Mouse (Mus musculus) megakaryocyte-erythroid progenitor cell, adult 5 weeks (primary cell): ENCODE measurements around the gene Rln3. TPM values are rescaled to one million over a fixed set of nuclear protein-coding genes. Genes with fewer than 3 reads are reported as not detected.

ENCODE experiments used
- polyA plus RNA-seq: library from polyadenylated mRNA; stranded (reverse); fragments of >175 nt; gene quantifications from 2 replicates; pipeline ENCODE4 v1.2.3, GENCODE M21; 2012

Rln3 gene
- polyA plus RNA-seq, result 0.18 TPM in 1 of 2 replicates, not detected in the other

DNA sequence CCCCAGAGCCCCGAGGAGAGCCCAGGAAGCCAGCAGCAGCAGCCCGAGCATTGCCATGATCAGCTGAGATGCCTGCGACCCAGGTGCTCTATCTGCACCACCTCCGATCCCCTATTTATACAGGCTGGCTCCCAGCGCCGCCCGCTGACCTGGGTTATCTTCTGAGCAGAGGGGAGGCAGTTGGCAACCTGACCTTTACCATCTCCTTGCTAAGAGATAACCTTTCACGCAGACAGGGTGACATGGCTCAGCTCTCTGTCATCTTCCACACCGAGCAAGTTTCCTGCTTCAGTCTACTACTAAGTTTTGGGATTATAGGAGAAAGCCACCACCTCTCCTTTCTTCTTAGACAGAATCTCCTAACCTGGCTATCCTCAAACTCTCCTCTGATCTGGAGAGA, at the start of gene Rln3:
TSS of gene Rln3 (minus strand) at position 101 of the 400 bp plus-strand sequence.

DNA sequence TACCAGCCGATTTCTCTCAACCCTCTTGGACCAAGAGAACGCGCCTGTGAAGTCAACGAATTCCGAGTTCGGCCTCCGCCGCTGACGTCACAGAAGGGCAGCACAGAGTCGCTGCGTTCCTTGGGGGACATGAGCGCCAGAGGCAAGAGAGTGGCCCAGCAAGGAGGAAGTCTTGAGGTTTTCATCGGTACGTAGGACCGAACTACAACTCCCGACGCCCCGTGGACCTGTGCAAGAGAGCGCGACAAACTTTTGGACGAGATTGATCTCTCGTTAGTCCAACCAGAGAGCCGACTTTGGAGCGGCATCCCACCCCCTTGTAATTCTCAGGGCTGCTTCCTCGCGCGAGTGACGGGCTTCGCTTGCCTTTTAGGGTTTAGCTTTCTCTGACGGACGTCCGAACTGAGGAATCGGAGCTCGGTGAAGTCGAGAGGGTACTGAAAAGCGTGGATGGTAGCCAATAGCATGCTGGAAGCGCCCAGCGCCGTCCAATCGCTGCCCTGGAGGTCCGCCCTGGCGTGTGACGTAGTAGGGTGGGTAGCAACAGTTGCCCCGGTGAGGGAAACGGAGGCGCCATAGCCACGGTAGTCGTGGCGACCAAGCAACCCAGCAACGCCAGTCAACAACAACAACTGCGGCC, 21.6 kb upstream of the Rln3 start, which contains the start of gene Rfx1:
TSS of gene Rfx1 (plus strand) at position 544 of the 640 bp plus-strand sequence.

DNA sequence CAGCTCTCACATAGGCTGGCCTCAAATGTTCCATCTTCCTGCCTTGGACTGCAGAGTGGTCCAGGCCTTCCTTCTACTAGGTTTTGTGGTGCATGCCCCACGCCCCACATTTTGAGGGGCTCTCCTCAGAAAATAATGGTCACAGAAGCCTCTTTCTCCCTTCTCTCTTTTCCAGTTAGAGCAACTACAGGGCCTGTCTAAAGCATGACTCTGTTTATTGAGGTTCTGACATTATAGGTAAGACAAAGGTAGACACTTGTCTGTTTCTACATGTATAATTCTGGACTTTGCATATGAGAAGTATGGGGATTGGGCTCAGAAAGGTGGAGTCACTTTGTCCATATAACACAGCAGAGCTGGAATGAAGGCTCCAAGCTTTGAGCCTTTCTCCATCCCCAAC, 20.2 kb upstream of the Rln3 start, which contains the start of gene Gm10643:
TSS of gene Gm10643 (minus strand) at position 101 of the 400 bp plus-strand sequence.

DNA sequence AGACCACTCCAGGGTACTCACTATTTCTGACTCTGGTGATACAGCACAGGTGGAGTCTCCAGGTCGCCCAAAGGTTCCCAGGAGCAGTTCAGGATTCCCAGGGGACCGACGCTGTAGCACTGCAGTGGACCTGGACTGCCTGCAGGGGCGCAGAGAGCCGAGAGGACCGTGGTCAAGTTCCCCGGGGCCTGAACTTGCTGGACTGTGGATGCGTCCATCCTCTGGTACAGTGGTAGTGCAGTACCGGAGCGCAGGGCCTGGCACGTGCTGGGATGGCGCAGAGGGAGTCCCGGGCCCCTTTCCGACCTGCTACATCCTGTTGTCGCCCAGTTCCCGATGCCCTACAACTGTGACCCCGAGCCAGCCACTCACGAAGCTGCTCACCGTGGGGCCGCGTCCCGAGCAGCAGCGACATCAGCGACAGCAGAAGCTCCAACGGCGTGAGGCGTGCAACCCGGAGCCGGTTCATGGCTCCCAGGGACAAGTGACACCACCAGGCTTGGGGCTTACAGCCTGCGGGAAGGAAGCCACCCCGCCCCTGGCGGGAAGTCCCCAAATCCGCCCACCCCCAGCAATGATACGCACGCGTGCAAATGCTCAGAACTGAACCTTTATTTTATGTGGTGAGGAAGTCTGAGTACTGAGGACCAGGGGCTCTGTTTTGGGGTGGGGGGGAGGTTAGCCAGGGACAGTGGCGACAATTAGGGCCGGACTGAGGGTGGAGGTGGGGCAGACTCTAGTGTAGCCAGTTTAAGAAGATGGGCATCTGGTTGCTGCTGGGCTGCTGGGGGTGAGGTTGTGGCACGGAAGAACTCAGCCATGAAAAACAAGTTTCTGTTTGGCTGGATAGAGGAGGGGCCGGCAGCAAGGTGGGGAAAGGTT, 2.5 kb downstream of the Rln3 start, which contains the start of gene Il27ra:
TSS of gene Il27ra (minus strand) at position 524 of the 882 bp plus-strand sequence.

DNA sequence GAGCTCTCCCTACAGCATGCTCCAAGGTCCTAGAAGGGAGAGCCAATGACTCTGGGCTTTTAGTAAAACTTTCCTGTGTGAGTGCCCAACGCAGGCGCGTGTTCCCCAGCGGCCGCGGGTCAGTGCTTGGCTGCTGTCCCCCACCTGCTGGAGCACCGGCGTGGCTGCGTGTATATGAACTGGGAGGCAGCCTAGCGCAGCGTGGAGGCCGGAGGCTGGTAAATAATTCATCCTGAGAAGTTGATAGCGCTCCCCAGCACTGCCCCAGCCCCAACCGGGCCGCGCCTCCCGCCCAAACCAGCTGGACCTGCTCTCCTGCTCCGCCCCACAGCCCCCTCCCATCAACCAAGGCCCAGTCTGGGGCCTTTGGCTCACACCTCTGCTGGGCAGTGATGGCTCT, 23.7 kb downstream of the Rln3 start, which contains the start of gene Palm3:
TSS of gene Palm3 (plus strand) at position 376 of the 400 bp plus-strand sequence.

DNA sequence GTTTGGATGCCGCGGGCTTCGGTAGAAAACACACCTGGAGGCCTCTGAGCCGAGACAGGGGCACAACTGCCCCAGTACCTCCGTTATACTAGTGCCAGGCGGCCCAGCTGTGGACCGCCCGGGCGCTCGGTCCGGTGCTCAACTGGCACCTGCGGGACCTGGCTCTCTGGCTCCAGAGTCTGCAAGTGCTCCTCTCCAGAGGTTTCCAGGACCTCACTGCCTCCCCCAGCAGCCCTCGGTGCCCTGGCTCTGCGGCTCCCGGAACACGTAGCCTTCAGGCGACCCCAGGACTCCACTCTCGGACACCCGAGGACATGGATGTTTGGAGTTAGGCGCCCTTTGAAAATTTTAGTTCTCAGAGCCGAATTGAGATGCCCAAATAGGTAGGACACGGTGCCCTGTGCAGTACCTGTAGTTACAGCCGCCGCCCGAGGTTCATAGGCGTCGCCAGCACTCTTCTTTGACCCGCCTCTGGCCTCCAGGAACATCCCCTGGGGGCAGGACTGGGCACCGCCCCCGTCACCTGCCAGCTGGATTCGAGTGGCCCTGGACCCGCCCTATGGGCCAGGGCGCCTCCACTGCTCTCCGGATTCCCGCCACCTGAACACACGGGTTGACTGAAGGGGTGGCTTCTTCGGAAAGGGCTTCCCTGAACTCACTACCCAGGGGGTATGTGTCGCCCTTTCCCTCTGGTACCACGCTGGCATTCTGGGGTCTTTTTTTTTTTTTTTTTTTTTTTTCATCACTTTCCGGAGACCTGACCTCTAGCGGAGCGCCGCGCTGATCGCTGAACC, 32.9 kb downstream of the Rln3 start, which contains the start of gene 2210011C24Rik:
TSS of gene 2210011C24Rik (minus strand) at position 467 of the 794 bp plus-strand sequence.

DNA sequence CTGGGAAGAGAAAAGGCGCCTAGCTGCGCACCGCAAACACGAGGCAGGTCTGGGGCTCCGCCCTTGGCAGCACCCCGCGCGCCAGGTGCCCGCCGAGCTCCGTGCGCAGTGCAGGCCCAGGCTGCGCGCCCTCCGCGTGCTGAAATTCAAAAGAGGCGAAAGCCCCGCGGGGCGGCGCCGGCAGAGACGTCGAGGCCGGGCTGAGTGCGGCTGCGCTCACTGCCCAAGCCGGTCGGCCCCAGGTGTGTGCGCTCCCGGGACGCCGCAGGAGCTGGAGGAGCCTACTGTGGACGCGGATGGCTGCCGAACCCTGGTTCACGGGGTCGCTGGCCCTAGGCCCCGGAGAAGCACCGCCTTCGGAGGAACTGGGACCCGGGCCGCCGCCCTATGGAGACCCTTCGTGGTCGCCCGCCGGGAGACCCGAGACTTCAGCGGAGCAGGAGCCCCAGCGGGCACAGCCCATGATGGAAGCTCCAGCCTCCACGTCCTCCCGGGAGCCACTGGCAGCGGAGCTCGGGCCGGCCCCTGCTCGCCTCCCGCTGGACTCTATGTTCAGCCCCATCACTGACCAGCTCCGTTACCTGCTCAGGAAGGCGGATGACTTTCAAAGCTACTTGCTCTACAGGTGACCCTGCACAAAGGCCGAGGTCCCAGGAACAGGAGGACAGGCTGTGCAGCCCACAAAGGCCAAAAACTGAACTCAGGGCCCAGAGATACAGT, 43.4 kb downstream of the Rln3 start, which contains the start of gene 1700067K01Rik:
TSS of gene 1700067K01Rik (plus strand) at position 222 of the 720 bp plus-strand sequence.

DNA sequence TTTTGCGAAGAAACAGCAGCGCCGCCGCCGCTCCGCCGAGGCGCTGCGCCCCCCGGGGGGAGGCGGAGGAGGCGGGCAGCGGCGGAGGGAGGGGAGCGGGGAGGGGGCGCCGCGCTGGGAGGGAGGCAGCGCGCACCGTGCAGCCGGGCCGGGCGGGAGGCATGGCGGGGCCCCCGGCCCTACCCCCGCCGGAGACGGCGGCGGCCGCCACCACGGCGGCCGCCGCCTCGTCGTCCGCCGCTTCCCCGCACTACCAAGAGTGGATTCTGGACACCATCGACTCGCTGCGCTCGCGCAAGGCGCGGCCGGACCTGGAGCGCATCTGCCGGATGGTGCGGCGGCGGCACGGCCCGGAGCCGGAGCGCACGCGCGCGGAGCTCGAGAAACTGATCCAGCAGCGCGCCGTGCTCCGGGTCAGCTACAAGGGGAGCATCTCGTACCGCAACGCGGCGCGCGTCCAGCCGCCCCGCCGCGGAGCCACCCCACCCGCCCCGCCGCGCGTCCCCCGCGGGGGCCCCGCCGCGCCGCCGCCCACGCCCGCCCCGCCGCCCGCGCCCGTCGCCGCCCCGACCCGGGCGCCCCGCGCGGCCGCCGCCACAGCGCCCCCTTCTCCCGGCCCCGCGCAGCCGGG, 47.2 kb downstream of the Rln3 start, which contains the start of gene Samd1:
TSS of gene Samd1 (plus strand) at position 162 of the 631 bp plus-strand sequence.

Other genes with a start within 250 kb of the Rln3 start
- gene Adgrl1, start 144.9 kb downstream of the Rln3 start, polyA plus RNA-seq, result 12.8 and 26.7 TPM in 2 replicates
- 0.03 TPM in 1 of 2 replicates, not detected in the other for gene Gm10644, start 89.8 kb downstream of the Rln3 start, polyA plus RNA-seq
- 177 and 220 TPM in 2 replicates for gene Asf1b, start 89.5 kb downstream of the Rln3 start, polyA plus RNA-seq
- 21.8 and 27.0 TPM in 2 replicates for gene Prkaca, start 72.0 kb downstream of the Rln3 start, polyA plus RNA-seq
- gene Samd1, start 47.3 kb downstream of the Rln3 start, polyA plus RNA-seq, result 183 and 218 TPM in 2 replicates
- 0.54 and 0.89 TPM in 2 replicates for gene 1700067K01Rik, start 43.5 kb downstream of the Rln3 start, polyA plus RNA-seq
- gene 2210011C24Rik, start 32.8 kb downstream of the Rln3 start, polyA plus RNA-seq, result 0.04 and 0.16 TPM in 2 replicates
- 0.11 and 0.31 TPM in 2 replicates for gene Palm3, start 23.5 kb downstream of the Rln3 start, polyA plus RNA-seq
- gene Il27ra, start 2.4 kb downstream of the Rln3 start, polyA plus RNA-seq, result 6.6 and 10.7 TPM in 2 replicates
- gene Gm10643, start 20.1 kb upstream of the Rln3 start, polyA plus RNA-seq, result 0.06 and 0.25 TPM in 2 replicates
- gene Rfx1, start 21.8 kb upstream of the Rln3 start, polyA plus RNA-seq, result 44.9 and 58.5 TPM in 2 replicates
- 52.7 and 58.9 TPM in 2 replicates for gene Dcaf15, start 59.8 kb upstream of the Rln3 start, polyA plus RNA-seq
- gene Podnl1, start 81.0 kb upstream of the Rln3 start, polyA plus RNA-seq, result 0.76 and 1.00 TPM in 2 replicates
- 33.0 and 37.0 TPM in 2 replicates for gene Cc2d1a, start 102.9 kb upstream of the Rln3 start, polyA plus RNA-seq
- gene 4930432K21Rik, start 103.0 kb upstream of the Rln3 start, polyA plus RNA-seq, result 0.84 and 1.5 TPM in 2 replicates
- gene Nanos3, start 140.2 kb upstream of the Rln3 start, polyA plus RNA-seq, result 6.1 and 12.7 TPM in 2 replicates
- 29.6 and 37.8 TPM in 2 replicates for gene Zswim4, start 192.1 kb upstream of the Rln3 start, polyA plus RNA-seq
- gene D8Ertd738e, start 204.7 kb upstream of the Rln3 start, polyA plus RNA-seq, result 250 and 284 TPM in 2 replicates
- 122 and 142 TPM in 2 replicates for gene Mri1, start 212.3 kb upstream of the Rln3 start, polyA plus RNA-seq
- 10.8 and 14.5 TPM in 2 replicates for gene Ccdc130, start 225.4 kb upstream of the Rln3 start, polyA plus RNA-seq